14 mouse cellular contexts compared by ENCODE assay signal in the genomic region with DNA sequence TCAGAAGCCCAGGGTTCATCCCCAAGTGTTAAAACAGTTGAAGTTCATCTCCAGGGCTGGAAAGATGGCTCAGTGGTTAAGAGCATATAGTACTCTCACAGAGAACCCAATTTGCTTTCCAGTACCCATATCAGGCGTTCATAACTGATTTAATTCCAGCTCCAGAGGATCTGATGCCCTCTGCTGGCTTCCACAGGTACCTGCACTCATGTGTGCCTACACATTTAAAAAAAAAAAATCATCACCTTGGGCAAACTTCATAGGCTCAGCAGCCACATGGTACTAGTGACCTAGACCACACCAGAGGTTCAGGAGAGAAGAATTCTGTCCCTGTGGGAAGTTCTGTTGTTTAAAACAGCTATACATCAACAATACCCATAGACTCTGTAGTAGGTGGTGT. TPM values are rescaled to one million over a fixed set of nuclear protein-coding genes. Genes with fewer than 3 reads are reported as not detected.
"Had no signal": no experiment of that assay in that cellular context is flagged by ENCODE, and none has a peak within 500 bp of the region (broad histone marks: within the 10 kb centered on the region; RNA-seq: fewer than 3 reads in every experiment).

No protein-coding gene starts in this region.

- H3K36me3 ChIP-seq: limb, embryonic 10.5 days; midbrain, embryonic 13.5 days had no signal

- ATAC-seq: lung, postnatal 0 days; midbrain, embryonic 13.5 days had no signal

- H3K27me3 ChIP-seq: midbrain, embryonic 13.5 days had no signal

- H3K9me3 ChIP-seq: limb, embryonic 10.5 days; midbrain, embryonic 13.5 days had no signal

- H3K27ac ChIP-seq: kidney, postnatal 0 days; left cerebral cortex, adult 2 months; limb, embryonic 10.5 days; midbrain, embryonic 13.5 days had no signal

- H3K4me3 ChIP-seq: left cerebral cortex, adult 2 months; limb, embryonic 10.5 days; midbrain, embryonic 13.5 days had no signal

- H3K4me1 ChIP-seq: limb, embryonic 10.5 days had no signal

- DNase-seq: kidney, adult 9 months; kidney, postnatal 4 days; lung, postnatal 36 days; right cerebral cortex, adult 18-20 months; right cerebral cortex, postnatal 25 days; thymus, postnatal 14 days had no signal

- H3K9ac ChIP-seq: midbrain, embryonic 13.5 days had no signal

- H3K4me2 ChIP-seq: liver, embryonic 11.5 days; midbrain, embryonic 13.5 days had no signal

RNA-seq across cellular contexts. Expression of a gene that starts 43.0 kb away (rescaled TPM):
- total RNA-seq: megakaryocyte progenitor cell, adult 5-6 weeks had no signal
- polyA plus RNA-seq: kidney, postnatal 0 days; limb, embryonic 10.5 days; liver, embryonic 11.5 days; liver, embryonic 16.5 days had no signal
